Mouse (Mus musculus): ENCODE data around the gene Scd2.

DNA sequence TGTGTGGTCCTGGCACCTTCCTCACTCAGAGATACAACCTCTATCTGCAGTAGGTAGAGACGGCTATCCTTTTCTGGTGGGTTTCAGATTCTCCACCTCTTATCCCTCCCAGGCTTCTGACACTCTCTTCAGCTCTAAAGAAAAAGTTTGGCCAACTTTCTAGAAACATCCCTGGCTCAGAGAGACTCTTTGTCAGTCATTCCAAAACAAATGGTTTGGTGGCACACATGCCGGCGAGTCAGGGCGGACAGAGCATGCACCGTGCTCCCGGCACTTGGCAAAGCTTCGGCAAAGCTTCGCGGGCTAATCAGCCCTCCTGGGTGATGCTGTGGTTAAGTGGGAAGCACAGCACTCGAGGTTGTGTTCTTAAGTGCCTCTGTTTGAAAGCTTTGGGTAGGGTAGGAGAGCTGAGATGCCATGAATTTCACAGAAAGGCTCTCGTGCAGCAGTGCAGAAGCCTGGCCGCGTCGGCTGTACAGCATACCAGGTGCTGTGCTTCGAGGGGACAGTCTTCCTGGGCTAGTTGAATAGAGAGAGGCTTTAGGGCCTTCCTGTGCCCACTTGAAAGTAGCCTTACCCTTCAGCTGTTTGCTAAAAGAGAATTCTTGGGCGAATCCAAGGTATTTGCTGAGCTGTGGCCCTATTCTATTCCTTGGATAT is 11.5 kb downstream of the Scd2 start:
- TF ChIP-seq CTCF (IDR thresholded peaks at IDR 0.05; ENCODE audit: low read depth, low read length): no peak
- no peak for TF ChIP-seq POLR2A (IDR thresholded peaks at IDR 0.05; ENCODE audit: borderline replicate concordance, low read depth, low read length)
